ENCODE assay signal across 26 mouse cellular contexts in the genomic region with DNA sequence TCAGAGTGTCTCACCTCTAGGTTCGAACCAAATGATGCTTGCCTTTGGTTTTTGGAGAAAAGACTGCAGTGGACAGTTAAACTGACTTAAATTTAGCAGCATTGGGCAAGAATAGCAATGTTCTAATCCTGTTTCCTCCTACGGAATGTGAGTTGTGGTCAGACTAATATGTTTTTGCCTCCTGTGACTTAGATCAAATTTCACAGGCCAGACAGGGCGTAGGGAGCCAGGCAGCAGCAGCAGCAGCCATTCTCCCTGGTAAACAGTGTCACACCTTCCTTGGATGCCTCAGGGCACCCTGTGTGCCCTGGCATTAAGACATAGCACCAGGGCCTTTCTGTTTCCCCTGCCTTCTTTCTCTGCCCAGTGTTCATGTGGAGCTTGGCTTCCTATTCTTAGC.
DNase-seq lines count a peak whose midpoint lies in the region; TF ChIP-seq lines count a peak whose summit lies in the region.
"Had no signal": no experiment of that assay in that cellular context is flagged by ENCODE, and none has a peak within 500 bp of the region (broad histone marks: within the 10 kb centered on the region; RNA-seq: fewer than 3 reads in every experiment).

No protein-coding gene starts in this region.

- peak; percentile 85 for DNase-seq in heart, adult 11 months
- DNase-seq in heart, postnatal 14 days, result no peak
- peak; percentile 85 for DNase-seq in fibroblast of lung, adult 2 months (ENCODE audit: low read depth)
- DNase-seq in right cerebral cortex, postnatal 10 days (ENCODE audit: low spot score in 2 of 2), result no peak
- no peak for DNase-seq in adrenal gland, postnatal 36 days
- DNase-seq in right cerebral cortex, postnatal 25 days, result no peak
- DNase-seq: adrenal gland, postnatal 25 days; B cell, adult 2 months; cerebellum, adult 2 months; cerebellum, postnatal 25 days; kidney, adult 2 months; layer of hippocampus, postnatal 36 days; left cerebral cortex, postnatal 4 days; lung, postnatal 36 days had no signal

- TF ChIP-seq CTCF in C2C12 (IDR thresholded peaks at IDR 0.05; ENCODE audit: control insufficient read depth, insufficient read depth, insufficient read length), result no peak

- peak overlapping the region; percentile 52 for H3K4me2 ChIP-seq in myocyte (ENCODE audit: low read depth)
- H3K4me2 ChIP-seq: embryonic facial prominence, embryonic 13.5 days; forebrain, embryonic 12.5 days; intestine, embryonic 15.5 days; liver, embryonic 15.5 days; lung, embryonic 15.5 days; midbrain, embryonic 11.5 days; neural tube, embryonic 13.5 days; stomach, embryonic 15.5 days had no signal

- H3K79me2 ChIP-seq in C2C12 (ENCODE audit: control insufficient read depth, insufficient read depth), result no peaks in the 10 kb centered on the region
- no peaks in the 10 kb centered on the region for H3K79me2 ChIP-seq in myocyte (ENCODE audit: control insufficient read depth, insufficient read depth)

- H3K27me3 ChIP-seq in C2C12 (ENCODE audit: control insufficient read depth, insufficient read depth, insufficient read length), result no peaks in the 10 kb centered on the region
- no peaks in the 10 kb centered on the region for H3K27me3 ChIP-seq in myocyte (ENCODE audit: control insufficient read depth, insufficient read depth, insufficient read length)
- H3K27me3 ChIP-seq: CH12.LX; embryonic facial prominence, embryonic 13.5 days; forebrain, embryonic 12.5 days; intestine, embryonic 15.5 days; liver, embryonic 15.5 days; lung, embryonic 15.5 days; neural tube, embryonic 13.5 days; stomach, embryonic 15.5 days had no signal

- no peak for TF ChIP-seq POLR2A in myocyte (IDR thresholded peaks at IDR 0.05; ENCODE audit: insufficient read length, low read depth)

- intact Hi-C loops in heart, postnatal 14 days (cut with DNase I), result no loop called here

- H3K4me3 ChIP-seq in C2C12 (ENCODE audit: insufficient read depth, poor library complexity, severe bottlenecking) (no peak overlapping the region), myocyte (no peak overlapping the region)
- H3K4me3 ChIP-seq: embryonic facial prominence, embryonic 13.5 days; erythroblast, embryonic 14.5 days; forebrain, embryonic 12.5 days; intestine, embryonic 15.5 days; liver, embryonic 15.5 days; lung, embryonic 15.5 days; neural tube, embryonic 13.5 days; stomach, embryonic 15.5 days had no signal

- H3ac ChIP-seq in C2C12 (ENCODE audit: control insufficient read depth, insufficient read length, low read depth), result no peak overlapping the region
- H3ac ChIP-seq in myocyte (ENCODE audit: control insufficient read depth, insufficient read length), result no peak overlapping the region

- no peaks in the 10 kb centered on the region for H3K79me3 ChIP-seq in C2C12 (ENCODE audit: low read depth)

- no peaks in the 10 kb centered on the region for H3K36me3 ChIP-seq in C2C12 (ENCODE audit: control insufficient read depth, insufficient read depth)
- H3K36me3 ChIP-seq in myocyte (ENCODE audit: control insufficient read depth, insufficient read depth), result no peaks in the 10 kb centered on the region
- H3K36me3 ChIP-seq: embryonic facial prominence, embryonic 13.5 days; forebrain, embryonic 12.5 days; intestine, embryonic 15.5 days; liver, embryonic 15.5 days; lung, embryonic 15.5 days; neural tube, embryonic 13.5 days; stomach, embryonic 15.5 days had no signal

TF ChIP-seq in C2C12, 6 proteins besides CTCF, POLR2A, EP300 and RAD21:
- TF ChIP-seq USF1 (IDR thresholded peaks at IDR 0.05; ENCODE audit: low read depth), result no peak
- TF ChIP-seq MYOG (IDR thresholded peaks at IDR 0.05; ENCODE audit: control insufficient read depth, extremely low read depth, insufficient read length), result no peak
- peak; percentile 94 for TF ChIP-seq CEBPB (IDR thresholded peaks at IDR 0.05; ENCODE audit: low read depth)
- TF ChIP-seq FOSL1 (IDR thresholded peaks at IDR 0.05; ENCODE audit: insufficient read depth, low read length, poor library complexity, severe bottlenecking), result no peak
- TF ChIP-seq MYOD1 (IDR thresholded peaks at IDR 0.05; ENCODE audit: control insufficient read depth, insufficient read length, low read depth), result no peak
- no peak for TF ChIP-seq MAX (IDR thresholded peaks at IDR 0.05)

TF ChIP-seq in myocyte, 11 proteins besides CTCF, POLR2A, EP300 and RAD21:
- TF ChIP-seq CEBPB (IDR thresholded peaks at IDR 0.05; ENCODE audit: insufficient read depth, poor library complexity, severe bottlenecking) (peak; percentile 77), USF1 (IDR thresholded peaks at IDR 0.05; ENCODE audit: low read depth) (no peak), E2F4 (IDR thresholded peaks at IDR 0.05; ENCODE audit: insufficient read depth) (no peak), SRF (IDR thresholded peaks at IDR 0.05; ENCODE audit: control insufficient read depth, insufficient read length, low read depth) (no peak), MAX (IDR thresholded peaks at IDR 0.05; ENCODE audit: low read depth) (no peak), TCF12 (IDR thresholded peaks at IDR 0.05; ENCODE audit: insufficient read depth, poor library complexity, severe bottlenecking) (peak; percentile 20), MYOG (IDR thresholded peaks at IDR 0.05; ENCODE audit: control insufficient read depth in 1 of 3, insufficient read depth in 1 of 3, insufficient read length in 2 of 3, low read depth in 2 of 3) (peak in 1 of 3 experiments; percentile 72), POLR2AphosphoS2 (IDR thresholded peaks at IDR 0.05; ENCODE audit: insufficient read length, low read depth) (no peak), REST (IDR thresholded peaks at IDR 0.05; ENCODE audit: insufficient read depth, insufficient read length) (no peak), TCF3 (IDR thresholded peaks at IDR 0.05; ENCODE audit: insufficient read length, low read depth) (no peak), MYOD1 (IDR thresholded peaks at IDR 0.05; ENCODE audit: control insufficient read depth in 1 of 3, insufficient read length in 2 of 3, low read depth in 2 of 3) (peak in 2 of 3 experiments; percentile 25 to 62)

Comparison
In these comparisons a context has a peak if more than half of its experiments do, and no peak if none do; other contexts are left out.
1. DNase-seq: peak in heart, adult 11 months (single experiment) and fibroblast of lung, adult 2 months (single experiment); none in heart, postnatal 14 days (0 of 2), right cerebral cortex, postnatal 10 days (0 of 2), adrenal gland, postnatal 36 days (0 of 2) and right cerebral cortex, postnatal 25 days (single experiment).